Comparison of ENCODE assay signal across 12 mouse cellular contexts in genomic region chr15:98181856-98182570, GRCm38 (mm10). TPM values are rescaled to one million over a fixed set of nuclear protein-coding genes. Genes with fewer than 3 reads are reported as not detected.
DNase-seq lines count a peak whose midpoint lies in the region; ATAC-seq and TF ChIP-seq lines count a peak whose summit lies in the region.
"Had no signal": no experiment of that assay in that cellular context is flagged by ENCODE, and none has a peak within 500 bp of the region (broad histone marks: within the 10 kb centered on the region; RNA-seq: fewer than 3 reads in every experiment).

No protein-coding gene starts in this region.

- peak overlapping the region; percentile 53; the same call in 1 of the 2 replicates for H3K4me2 ChIP-seq in intestine, embryonic 14.5 days (ENCODE audit: low read length)
- no peak overlapping the region; the same call in 1 of the 2 replicates for H3K4me2 ChIP-seq in intestine, embryonic 15.5 days (replicated peaks)

- H3K9ac ChIP-seq in intestine, embryonic 14.5 days (ENCODE audit: low read length): no peak overlapping the region
- no peak overlapping the region for H3K9ac ChIP-seq in intestine, embryonic 15.5 days
- no peak overlapping the region for H3K9ac ChIP-seq in MEL (ENCODE audit: control insufficient read depth, low read depth, low read length, poor library complexity, severe bottlenecking)
- H3K9ac ChIP-seq: limb, embryonic 15.5 days had no signal

- no peak for TF ChIP-seq EP300 in MEL (IDR thresholded peaks at IDR 0.05; ENCODE audit: low read depth in 1 of 2, low read length in 2 of 2)

- H3K36me3 ChIP-seq in intestine, embryonic 14.5 days (ENCODE audit: control insufficient read depth, insufficient read depth, low read length): no peaks in the 10 kb centered on the region
- no peaks in the 10 kb centered on the region for H3K36me3 ChIP-seq in intestine, embryonic 15.5 days
- H3K36me3 ChIP-seq in MEL (ENCODE audit: control insufficient read depth in 1 of 2, insufficient read depth in 2 of 2, low read length in 2 of 2): peaks cover 0 to 5% of the 10 kb centered on the region in 2 experiments; a peak in 1 of 4 replicates
- H3K36me3 ChIP-seq: limb, embryonic 15.5 days; midbrain, embryonic 12.5 days had no signal

- no peak overlapping the region for H3K27ac ChIP-seq in intestine, embryonic 14.5 days (ENCODE audit: low read depth)
- H3K27ac ChIP-seq in intestine, embryonic 15.5 days: no peak overlapping the region
- no peak overlapping the region for H3K27ac ChIP-seq in MEL (ENCODE audit: control insufficient read depth, low read depth, low read length)
- H3K27ac ChIP-seq: limb, embryonic 15.5 days had no signal

- 66% methylated on average over 12 of the region's 12 CpGs for WGBS in intestine, embryonic 14.5 days
- WGBS in intestine, embryonic 15.5 days: 67% methylated on average over 12 of the region's 12 CpGs

- H3K9me3 ChIP-seq in intestine, embryonic 14.5 days (ENCODE audit: control insufficient read depth, low read length): no peaks in the 10 kb centered on the region
- no peaks in the 10 kb centered on the region for H3K9me3 ChIP-seq in intestine, embryonic 15.5 days
- no peaks in the 10 kb centered on the region for H3K9me3 ChIP-seq in MEL (replicated peaks; ENCODE audit: insufficient read depth, low read length)
- H3K9me3 ChIP-seq: limb, embryonic 15.5 days; midbrain, embryonic 12.5 days had no signal

- DNase-seq in cerebellum, adult 11-12 months: peak; percentile 70
- no peak for DNase-seq in cerebellum, postnatal 4 days (ENCODE audit: low spot score in 2 of 2)
- no peak for DNase-seq in intestine, embryonic 14.5 days (ENCODE audit: low spot score)
- peak; percentile 31 for DNase-seq in MEL (ENCODE audit: low read depth, low spot score)
- peak; percentile 64 for DNase-seq in kidney, adult 9 months
- DNase-seq in urinary bladder, postnatal 14 days (ENCODE audit: low spot score): no peak
- no peak for DNase-seq in urinary bladder, adult 2 months (ENCODE audit: low spot score)

- H3K4me1 ChIP-seq in intestine, embryonic 14.5 days (replicated peaks; ENCODE audit: control insufficient read depth, insufficient read depth, low read length): peaks cover 4% of the 10 kb centered on the region
- H3K4me1 ChIP-seq in intestine, embryonic 15.5 days (replicated peaks): no peaks in the 10 kb centered on the region; the same call in 1 of the 2 replicates
- peaks cover 0 to 8% of the 10 kb centered on the region in 2 experiments; a peak in 3 of 4 replicates for H3K4me1 ChIP-seq in MEL (ENCODE audit: control insufficient read depth in 1 of 2, insufficient read depth in 2 of 2, low read length in 2 of 2)

- no peaks in the 10 kb centered on the region for H3K79me2 ChIP-seq in MEL (ENCODE audit: control insufficient read depth, insufficient read depth, low read length, poor library complexity)

- no peak for ATAC-seq in intestine, embryonic 14.5 days (replicated peaks; ENCODE audit: low FRiP score, low TSS enrichment, low read depth)
- ATAC-seq in intestine, embryonic 15.5 days: no peak

- no peak for TF ChIP-seq RAD21 in MEL (IDR thresholded peaks at IDR 0.05; ENCODE audit: low read depth, low read length)

- H3K27me3 ChIP-seq in intestine, embryonic 14.5 days (replicated peaks; ENCODE audit: control insufficient read depth, insufficient read depth, low read length): 0 out of 2 replicates have a peak, but pooled peaks cover 14% of the 10 kb centered on the region
- H3K27me3 ChIP-seq in intestine, embryonic 15.5 days (replicated peaks): no peaks in the 10 kb centered on the region
- peaks cover 14 to 23% of the 10 kb centered on the region in 2 experiments for H3K27me3 ChIP-seq in MEL (ENCODE audit: control insufficient read depth in 1 of 2, insufficient read depth in 2 of 2, low read length in 2 of 2)

- no peak for TF ChIP-seq POLR2A in MEL (IDR thresholded peaks at IDR 0.05; ENCODE audit: control insufficient read depth in 1 of 2, insufficient read depth in 1 of 2, low read depth in 1 of 2, low read length in 2 of 2, poor library complexity in 1 of 2)

- no peak for TF ChIP-seq CTCF in MEL (IDR thresholded peaks at IDR 0.05 in 2 of 3, conservative IDR thresholded peaks at IDR 0.05 in 1 of 3; ENCODE audit: control insufficient read depth in 1 of 3, insufficient read depth in 1 of 3, low read depth in 2 of 3, low read length in 3 of 3, poor library complexity in 1 of 3, severe bottlenecking in 1 of 3)

- no peak overlapping the region for H3K4me3 ChIP-seq in intestine, embryonic 14.5 days (ENCODE audit: low read depth, low read length)
- H3K4me3 ChIP-seq in intestine, embryonic 15.5 days (replicated peaks): no peak overlapping the region
- no peak overlapping the region for H3K4me3 ChIP-seq in MEL (ENCODE audit: control insufficient read depth in 1 of 2, insufficient read depth in 1 of 2, low read depth in 2 of 2, low read length in 2 of 2)

TF ChIP-seq in MEL, 35 proteins besides CTCF, POLR2A, EP300 and RAD21:
- TF ChIP-seq USF2 (IDR thresholded peaks at IDR 0.05; ENCODE audit: borderline replicate concordance in 1 of 2, insufficient read depth in 1 of 2, low read depth in 1 of 2, low read length in 2 of 2): no peak

RNA-seq across cellular contexts. Expression of gene Olfr288, which starts 13.3 kb away (rescaled TPM):
- not detected in 2 replicates for polyA plus RNA-seq in intestine, embryonic 14.5 days (2014; fragmentation: Nextera tagmentation; extraction: Ambion mirVana)
- polyA plus RNA-seq in intestine, embryonic 15.5 days (2015; fragmentation: Nextera tagmentation; extraction: Ambion mirVana): not detected in 2 replicates
- total RNA-seq in MEL (2012; rRNA removed): not detected in 2 replicates
- polyA plus RNA-seq in MEL (2012; ENCODE audit: insufficient read depth in 1 of 2, insufficient read length in 2 of 2, low read depth in 1 of 2, low replicate concordance in 2 of 2, missing spikeins in 1 of 2): not detected
- not detected in 2 replicates for polyA plus RNA-seq in urinary bladder, adult 2 months (2012; rRNA removed)
- polyA plus RNA-seq: brain, embryonic 14.5 days; large intestine, adult 2 months; limb, embryonic 15.5 days; midbrain, embryonic 12.5 days had no signal

RNA-seq across cellular contexts. Expression of gene Ccdc184, which starts 15.1 kb away (rescaled TPM):
- 1.6 and 2.0 TPM in 2 replicates for polyA plus RNA-seq in intestine, embryonic 14.5 days (2014; fragmentation: Nextera tagmentation; extraction: Ambion mirVana)
- 1.6 and 1.7 TPM in 2 replicates for polyA plus RNA-seq in intestine, embryonic 15.5 days (2015; fragmentation: Nextera tagmentation; extraction: Ambion mirVana)
- not detected in 2 replicates for total RNA-seq in MEL (2012; rRNA removed)
- polyA plus RNA-seq in MEL (2012; ENCODE audit: insufficient read depth in 1 of 2, insufficient read length in 2 of 2, low read depth in 1 of 2, low replicate concordance in 2 of 2, missing spikeins in 1 of 2): under 1 TPM in 1 of 2 experiments, not detected in 1; 0.52 TPM
- 3.6 and 4.2 TPM in 2 replicates for polyA plus RNA-seq in urinary bladder, adult 2 months (2012; rRNA removed)

RNA-seq across cellular contexts. Expression of gene Asb8, which starts 16.6 kb away (rescaled TPM):
- 47.7 and 50.3 TPM in 2 replicates for polyA plus RNA-seq in intestine, embryonic 14.5 days (2014; fragmentation: Nextera tagmentation; extraction: Ambion mirVana)
- 46.6 and 49.5 TPM in 2 replicates for polyA plus RNA-seq in intestine, embryonic 15.5 days (2015; fragmentation: Nextera tagmentation; extraction: Ambion mirVana)
- total RNA-seq in MEL (2012; rRNA removed): 28.7 and 33.1 TPM in 2 replicates
- polyA plus RNA-seq in MEL (2012; ENCODE audit: insufficient read depth in 1 of 2, insufficient read length in 2 of 2, low read depth in 1 of 2, low replicate concordance in 2 of 2, missing spikeins in 1 of 2): 10 to 100 TPM in 1 of 2 experiments, not detected in 1; 38.2 TPM
- polyA plus RNA-seq in urinary bladder, adult 2 months (2012; rRNA removed): 56.1 and 59.9 TPM in 2 replicates

RNA-seq across cellular contexts. Expression of gene Gm44579, which starts 38.8 kb away (rescaled TPM):
- polyA plus RNA-seq in intestine, embryonic 14.5 days (2014; fragmentation: Nextera tagmentation; extraction: Ambion mirVana): not detected in 2 replicates
- polyA plus RNA-seq in intestine, embryonic 15.5 days (2015; fragmentation: Nextera tagmentation; extraction: Ambion mirVana): not detected in 2 replicates
- total RNA-seq in MEL (2012; rRNA removed): not detected in 2 replicates
- not detected for polyA plus RNA-seq in MEL (2012; ENCODE audit: insufficient read depth in 1 of 2, insufficient read length in 2 of 2, low read depth in 1 of 2, low replicate concordance in 2 of 2, missing spikeins in 1 of 2)
- polyA plus RNA-seq in urinary bladder, adult 2 months (2012; rRNA removed): not detected in 2 replicates
- polyA plus RNA-seq: brain, embryonic 14.5 days; large intestine, adult 2 months; limb, embryonic 15.5 days; midbrain, embryonic 12.5 days had no signal

RNA-seq across cellular contexts. Expression of gene Olfr287, which starts 38.8 kb away (rescaled TPM):
- not detected in 2 replicates for polyA plus RNA-seq in intestine, embryonic 14.5 days (2014; fragmentation: Nextera tagmentation; extraction: Ambion mirVana)
- not detected in 2 replicates for polyA plus RNA-seq in intestine, embryonic 15.5 days (2015; fragmentation: Nextera tagmentation; extraction: Ambion mirVana)
- not detected in 2 replicates for total RNA-seq in MEL (2012; rRNA removed)
- not detected for polyA plus RNA-seq in MEL (2012; ENCODE audit: insufficient read depth in 1 of 2, insufficient read length in 2 of 2, low read depth in 1 of 2, low replicate concordance in 2 of 2, missing spikeins in 1 of 2)
- 0.04 TPM in 1 of 2 replicates, not detected in the other for polyA plus RNA-seq in urinary bladder, adult 2 months (2012; rRNA removed)
- polyA plus RNA-seq: brain, embryonic 14.5 days; limb, embryonic 15.5 days; midbrain, embryonic 12.5 days had no signal

Comparison
In these comparisons a context has a peak if more than half of its experiments do, and no peak if none do; other contexts are left out.
1. DNase-seq: peak in cerebellum, adult 11-12 months (single experiment), MEL (single experiment) and kidney, adult 9 months (single experiment); none in cerebellum, postnatal 4 days (0 of 2), intestine, embryonic 14.5 days (single experiment), urinary bladder, postnatal 14 days (single experiment) and urinary bladder, adult 2 months (single experiment).